Mouse (Mus musculus) thymus, postnatal 0 days (tissue): ENCODE data around the gene Olfr548-ps1. TPM values are rescaled to one million over a fixed set of nuclear protein-coding genes. Genes with fewer than 3 reads are reported as not detected.
A peak's percentile ranks its signal among the peaks of the same experiment; 100 is the strongest.

Experiments used
- DNase-seq: peaks from one replicate; pipeline ENCODE4 v3.0.0-alpha.2; 2015; ENCODE audit warnings: low spot score
- polyA plus RNA-seq: library from polyadenylated mRNA; unstranded; fragments of >200 nt; fragmentation: Nextera tagmentation; extraction: Ambion mirVana; gene quantifications from 2 replicates; pipeline ENCODE4 v1.2.1, GENCODE M21; 2015

Gene Olfr548-ps1
- polyA plus RNA-seq, 1 experiment from 2014 or later = not detected

GRCm38 (mm10) chr7:102573174-102573830 lies 32.6 kb downstream of the Olfr548-ps1 start:
- DNase-seq = no peak

GRCm38 (mm10) chr7:102575998-102576397 lies 35.3 kb downstream of the Olfr548-ps1 start:
- peak; percentile 2 for DNase-seq

- no peak for DNase-seq
Observed at GRCm38 (mm10) chr7:102591786-102592185, 51.1 kb downstream of the Olfr548-ps1 start, which contains the start of gene Olfr551. Olfr551 (minus strand) TSS chr7:102591886.

Other genes starting within 250 kb of the Olfr548-ps1 start
- gene Rrm1, start 99.2 kb upstream of the Olfr548-ps1 start, polyA plus RNA-seq = 143 and 151 TPM in 2 replicates
- gene Olfr543, start 59.2 kb upstream of the Olfr548-ps1 start, polyA plus RNA-seq = 0.14 and 0.34 TPM in 2 replicates
- 0.05 TPM in 1 of 2 replicates, not detected in the other for gene Olfr544, start 52.6 kb upstream of the Olfr548-ps1 start, polyA plus RNA-seq
- gene Olfr545, start 41.3 kb upstream of the Olfr548-ps1 start, polyA plus RNA-seq = 0.08 TPM in 1 of 2 replicates, not detected in the other
- not detected in 2 replicates for gene Olfr547, start 6.1 kb upstream of the Olfr548-ps1 start, polyA plus RNA-seq
- not detected in 2 replicates for gene Olfr549, start 9.0 kb downstream of the Olfr548-ps1 start, polyA plus RNA-seq
- gene Trim21, start 24.6 kb downstream of the Olfr548-ps1 start, polyA plus RNA-seq = 3.0 and 3.9 TPM in 2 replicates
- gene Olfr550, start 30.5 kb downstream of the Olfr548-ps1 start, polyA plus RNA-seq = 0.26 TPM in 1 of 2 replicates, not detected in the other
- not detected in 2 replicates for gene Olfr551, start 51.0 kb downstream of the Olfr548-ps1 start, polyA plus RNA-seq
- not detected in 2 replicates for gene Olfr552, start 56.9 kb downstream of the Olfr548-ps1 start, polyA plus RNA-seq
- gene Olfr553, start 77.3 kb downstream of the Olfr548-ps1 start, polyA plus RNA-seq = not detected in 2 replicates
- gene Olfr554, start 97.5 kb downstream of the Olfr548-ps1 start, polyA plus RNA-seq = not detected in 2 replicates
- gene Olfr555, start 117.9 kb downstream of the Olfr548-ps1 start, polyA plus RNA-seq = not detected in 2 replicates
- not detected in 2 replicates for gene Olfr556, start 124.0 kb downstream of the Olfr548-ps1 start, polyA plus RNA-seq
- gene Trim68, start 146.4 kb downstream of the Olfr548-ps1 start, polyA plus RNA-seq = 8.1 and 8.6 TPM in 2 replicates
- not detected in 2 replicates for gene Olfr557, start 155.0 kb downstream of the Olfr548-ps1 start, polyA plus RNA-seq
- 0.37 and 0.38 TPM in 2 replicates for gene Olfr558, start 161.3 kb downstream of the Olfr548-ps1 start, polyA plus RNA-seq
- not detected in 2 replicates for gene Olfr33, start 178.2 kb downstream of the Olfr548-ps1 start, polyA plus RNA-seq
- gene Olfr559, start 186.6 kb downstream of the Olfr548-ps1 start, polyA plus RNA-seq = not detected in 2 replicates
- not detected in 2 replicates for gene Olfr560, start 218.5 kb downstream of the Olfr548-ps1 start, polyA plus RNA-seq
- gene Olfr78, start 218.6 kb downstream of the Olfr548-ps1 start, polyA plus RNA-seq = 0.05 and 0.10 TPM in 2 replicates
- not detected in 2 replicates for gene Olfr561, start 230.3 kb downstream of the Olfr548-ps1 start, polyA plus RNA-seq